Mouse (Mus musculus) lung, adult 18-20 months (tissue): ENCODE results near the gene 1700016H13Rik.

ENCODE experiments used
- DNase-seq, 2 experiments: peaks; one replicate each; pipeline ENCODE4 v3.0.0; 2022; ENCODE audit warnings: mixed read lengths in 2 of 2

Gene 1700016H13Rik

DNA sequence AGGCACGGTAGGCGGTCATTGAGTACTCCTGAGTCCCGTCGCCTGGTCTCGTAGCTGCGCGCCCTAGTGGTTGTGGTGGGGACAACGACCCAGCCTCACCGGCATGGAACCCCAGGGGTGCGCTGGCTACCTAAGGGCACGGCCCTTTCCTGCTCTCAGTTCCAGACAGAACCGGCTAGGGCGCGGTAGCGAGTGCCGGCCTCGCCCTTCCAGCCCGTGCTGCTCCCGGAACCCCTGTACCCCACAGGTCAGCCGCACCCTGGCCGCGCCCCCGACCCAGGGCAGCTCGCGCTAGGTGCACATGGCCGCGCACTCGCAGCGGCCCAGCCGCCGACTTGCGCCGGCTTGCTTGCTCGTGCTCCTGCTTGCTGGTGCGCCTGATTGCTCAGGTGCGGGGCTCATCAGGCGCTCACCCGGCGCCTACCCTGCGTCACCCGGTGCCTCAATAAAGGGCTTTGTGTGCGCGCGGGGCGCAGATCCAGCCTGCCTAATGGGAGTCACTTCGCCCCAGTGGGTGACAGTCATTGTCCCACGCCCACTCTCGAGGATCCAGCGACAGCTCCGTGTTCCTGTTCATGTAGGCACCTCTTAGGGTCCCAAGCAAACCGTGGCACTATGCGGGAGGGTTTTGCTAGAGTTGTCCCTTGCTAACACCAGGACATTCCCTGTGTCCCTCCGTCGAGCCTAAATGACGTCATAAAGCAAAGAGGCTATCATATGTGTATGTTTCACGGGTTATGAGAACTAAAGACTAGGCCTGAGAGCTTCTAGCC, at the start of gene 1700016H13Rik:
Gene 1700016H13Rik, minus strand, starts transcription at position 665 of the 773 bp plus-strand sequence.
- DNase-seq: peak; percentile 83 to 88

DNA sequence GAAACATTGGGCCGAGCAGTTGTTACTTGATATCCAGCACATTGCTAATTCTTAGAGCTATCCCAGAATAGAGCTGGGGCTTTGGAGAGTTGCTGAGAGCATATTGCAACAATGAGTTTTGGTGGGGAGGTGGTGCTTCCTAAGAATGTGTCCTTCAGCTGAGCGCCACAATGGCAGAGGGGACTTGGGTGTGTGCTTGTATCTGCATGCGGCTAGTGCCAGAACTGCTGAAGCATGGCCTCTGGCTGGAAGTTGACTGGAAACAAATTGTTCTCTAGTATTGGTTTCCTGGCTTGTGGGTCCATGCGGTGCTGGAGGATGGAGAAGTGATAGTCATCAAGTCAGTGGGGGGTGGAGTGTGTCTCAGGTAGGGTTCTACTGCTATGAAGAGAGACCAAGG, 49.5 kb upstream of the 1700016H13Rik start:
- DNase-seq: no peak

DNA sequence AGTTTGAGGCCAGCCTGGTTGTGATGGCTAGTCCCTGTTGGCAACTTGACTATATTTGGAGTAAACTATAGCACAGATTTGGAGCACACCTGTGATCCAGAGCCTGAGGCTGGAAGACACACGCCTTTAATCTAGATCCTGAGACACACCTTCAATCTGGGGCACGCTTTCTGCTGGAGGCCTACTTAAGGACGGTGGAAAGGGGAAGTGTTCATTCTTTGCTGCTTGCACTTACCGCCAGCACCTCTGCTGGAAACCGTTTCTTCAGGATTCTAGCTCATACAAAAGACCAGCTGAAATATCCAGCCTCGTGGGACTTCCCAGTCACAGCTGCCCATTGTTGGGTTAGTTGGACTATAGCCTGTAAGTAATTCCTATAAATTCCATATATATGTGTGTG, 46.7 kb upstream of the 1700016H13Rik start:
- DNase-seq: no peak

DNA sequence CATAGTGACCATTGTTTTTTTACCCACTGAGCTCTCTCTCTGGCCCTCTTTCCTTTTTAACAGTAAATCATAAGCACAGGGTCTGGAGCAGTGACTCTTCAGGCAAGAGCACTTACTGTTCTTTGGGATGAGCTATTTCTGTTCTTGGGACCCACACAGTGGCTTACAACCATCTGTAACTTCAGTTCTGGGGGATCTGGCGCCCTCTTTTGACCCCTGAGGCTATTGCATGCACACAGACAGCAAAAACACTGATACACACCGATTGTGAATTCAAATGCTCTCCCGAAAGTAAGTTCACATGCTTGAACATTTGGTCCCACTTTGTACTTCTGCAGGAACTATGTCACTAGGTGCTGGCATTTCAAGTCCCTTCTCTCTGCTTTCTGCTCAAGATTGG, 45.7 kb upstream of the 1700016H13Rik start:
- DNase-seq: no peak

DNA sequence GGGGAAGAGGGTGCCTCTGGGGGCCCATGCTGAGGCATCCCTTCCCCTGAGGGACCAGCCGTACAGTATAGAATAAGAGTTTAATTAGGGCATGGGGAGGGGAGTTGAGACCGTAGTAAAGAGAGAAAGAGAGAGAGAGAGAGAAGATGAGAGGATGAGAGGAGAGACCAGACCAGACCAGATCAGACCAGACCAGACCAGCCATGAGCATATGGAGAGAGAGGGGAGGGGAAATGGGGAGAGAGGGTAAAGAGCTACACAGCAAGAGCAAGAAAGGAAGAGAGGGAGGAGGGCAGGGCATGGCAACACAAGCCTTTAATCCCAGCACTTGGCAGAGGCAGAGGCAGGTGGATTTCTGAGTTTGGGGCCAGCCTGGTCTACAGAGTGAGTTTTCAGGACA, 44.9 kb upstream of the 1700016H13Rik start:
- no peak for DNase-seq

DNA sequence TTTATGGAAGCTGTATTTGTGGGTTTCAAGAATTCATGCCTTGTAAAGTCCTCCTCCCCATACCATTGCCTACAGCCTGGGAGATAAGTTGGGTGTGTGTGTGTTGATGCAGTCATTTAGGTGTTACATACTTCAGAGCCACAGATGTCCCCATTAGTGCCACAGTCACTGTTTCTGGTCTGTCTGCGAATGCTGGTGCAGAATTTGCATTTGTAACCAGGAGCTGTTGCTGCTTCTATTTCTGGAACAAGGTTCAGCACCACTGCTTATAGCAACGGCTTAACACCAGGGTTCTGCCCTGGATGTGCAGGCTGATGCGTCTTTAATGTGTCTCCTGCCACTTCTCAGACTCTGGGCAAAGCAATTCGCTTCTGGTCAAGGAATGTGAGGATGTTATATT, 43.7 kb upstream of the 1700016H13Rik start:
- DNase-seq: no peak

DNA sequence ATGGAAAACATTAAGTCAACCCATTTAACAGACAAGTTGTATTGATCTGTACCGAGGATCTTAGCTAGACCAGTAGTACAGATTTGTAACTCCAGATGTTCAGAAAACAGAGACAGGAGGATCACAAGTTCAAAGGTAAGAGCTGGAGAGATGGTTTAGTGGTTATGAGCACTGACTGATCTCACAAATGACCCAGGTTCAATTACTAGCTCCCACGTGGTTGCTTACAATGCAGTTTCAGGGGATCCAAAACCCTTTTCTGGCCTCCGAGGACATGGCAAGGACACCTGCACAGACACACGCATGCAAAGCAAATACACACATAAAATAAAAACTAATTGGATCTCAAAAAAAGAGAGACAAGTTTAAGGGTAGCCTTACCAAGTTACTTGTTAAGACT, 42.8 kb upstream of the 1700016H13Rik start:
- DNase-seq: no peak

DNA sequence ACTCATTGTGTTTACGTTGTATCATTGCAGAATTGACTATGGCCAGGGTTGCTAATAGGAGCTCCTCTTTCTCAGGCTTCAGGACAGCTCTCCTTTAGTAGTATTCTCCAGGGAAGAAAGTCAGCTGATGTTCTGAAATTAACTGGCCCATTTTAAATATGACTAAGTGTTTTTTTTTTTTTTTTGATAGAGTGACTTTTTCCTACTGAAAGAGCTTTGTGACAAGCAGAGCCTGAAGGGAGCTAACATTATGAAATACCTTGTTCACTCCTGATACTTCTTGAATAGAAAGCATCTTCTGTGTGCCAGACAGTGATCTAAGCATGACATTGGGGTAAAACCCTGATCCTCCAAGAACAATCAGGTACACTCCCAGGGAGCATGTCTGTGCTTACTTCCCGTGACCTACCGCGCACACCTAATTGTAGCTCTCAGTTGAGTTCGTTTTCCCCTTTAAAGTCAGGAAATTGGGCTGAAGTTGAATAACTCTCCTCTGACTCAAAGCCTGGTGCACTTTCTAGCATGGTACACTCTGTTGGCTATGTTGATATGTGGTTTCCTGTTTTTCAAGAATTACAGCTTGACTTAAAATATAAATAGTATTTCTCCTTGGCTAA, 42.2 kb upstream of the 1700016H13Rik start:
- no peak for DNase-seq

DNA sequence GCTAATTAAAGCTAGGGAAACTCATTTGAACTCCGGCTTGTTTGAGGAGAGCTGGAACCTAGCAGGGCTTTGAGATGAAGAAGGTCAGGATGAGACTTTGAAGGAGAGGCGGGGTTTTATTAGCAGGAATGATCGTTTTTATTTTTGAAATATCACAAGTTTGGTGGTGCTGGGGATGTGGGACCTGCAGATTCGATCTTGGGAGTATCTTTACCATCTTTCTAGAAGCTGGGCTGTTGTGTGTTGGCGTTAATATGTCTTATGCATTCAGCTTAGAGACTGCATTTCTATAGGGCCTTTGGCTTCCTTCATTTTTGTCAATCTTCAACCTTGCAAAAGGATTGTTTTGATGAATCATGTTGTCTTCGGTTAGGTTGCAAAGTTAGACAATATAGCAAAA, 38.3 kb upstream of the 1700016H13Rik start:
- no peak for DNase-seq

DNA sequence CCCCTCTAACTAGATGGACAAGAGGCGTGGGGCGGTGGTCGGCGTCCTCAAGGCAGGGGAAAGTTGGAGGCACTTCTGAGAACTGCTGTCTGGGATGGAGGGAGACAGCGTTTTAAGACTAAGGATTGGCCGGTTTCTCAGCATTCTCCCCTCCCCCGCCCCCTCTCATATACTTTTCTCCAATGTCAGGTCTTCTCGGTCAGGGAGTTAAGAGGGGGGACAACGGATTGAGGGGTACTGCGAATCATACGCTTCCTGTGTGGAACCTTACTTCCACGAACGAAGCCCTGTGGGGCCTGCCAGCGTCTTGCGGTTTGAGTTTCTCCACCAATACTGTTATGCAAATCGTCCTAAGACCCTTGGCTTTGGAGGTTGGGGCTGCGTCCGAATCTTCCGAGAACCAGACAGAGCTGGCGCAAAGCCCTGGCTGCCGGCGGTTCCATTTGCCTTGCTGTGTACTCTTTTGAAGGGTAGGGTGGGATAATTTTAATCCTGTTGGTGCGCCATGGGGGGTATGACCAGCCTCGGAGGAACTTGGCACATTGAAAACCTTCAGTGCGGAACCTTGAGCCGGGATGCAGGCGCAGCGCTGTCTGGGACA, 37.3 kb upstream of the 1700016H13Rik start:
- DNase-seq: peak; percentile 43 to 54

DNA sequence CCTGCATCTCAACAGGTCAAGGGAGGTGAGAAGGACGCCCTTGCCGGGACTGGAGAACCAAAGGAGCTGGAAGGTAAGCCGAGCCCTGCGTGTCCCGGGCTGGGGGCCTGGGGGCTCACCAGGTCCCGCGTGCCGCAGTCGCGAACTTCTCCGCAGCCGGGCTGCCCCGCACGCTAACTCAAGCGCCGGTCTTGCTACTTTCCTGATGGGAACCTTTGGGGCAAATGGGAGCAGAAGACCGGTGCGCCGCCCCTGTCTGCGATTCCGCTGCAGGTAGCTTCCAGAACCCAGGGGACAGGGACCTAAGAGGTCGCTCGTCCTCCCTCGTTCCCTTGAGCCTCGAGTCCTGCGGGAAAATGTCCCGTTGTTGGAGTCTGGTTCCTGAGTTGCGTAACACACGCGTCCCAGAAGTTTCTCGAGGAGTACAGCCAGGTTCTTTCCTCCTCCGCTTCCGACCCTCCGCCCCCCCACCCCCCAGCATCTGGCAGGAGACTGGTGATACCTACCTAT, 36.8 kb upstream of the 1700016H13Rik start:
- peak; percentile 66 to 74 for DNase-seq

DNA sequence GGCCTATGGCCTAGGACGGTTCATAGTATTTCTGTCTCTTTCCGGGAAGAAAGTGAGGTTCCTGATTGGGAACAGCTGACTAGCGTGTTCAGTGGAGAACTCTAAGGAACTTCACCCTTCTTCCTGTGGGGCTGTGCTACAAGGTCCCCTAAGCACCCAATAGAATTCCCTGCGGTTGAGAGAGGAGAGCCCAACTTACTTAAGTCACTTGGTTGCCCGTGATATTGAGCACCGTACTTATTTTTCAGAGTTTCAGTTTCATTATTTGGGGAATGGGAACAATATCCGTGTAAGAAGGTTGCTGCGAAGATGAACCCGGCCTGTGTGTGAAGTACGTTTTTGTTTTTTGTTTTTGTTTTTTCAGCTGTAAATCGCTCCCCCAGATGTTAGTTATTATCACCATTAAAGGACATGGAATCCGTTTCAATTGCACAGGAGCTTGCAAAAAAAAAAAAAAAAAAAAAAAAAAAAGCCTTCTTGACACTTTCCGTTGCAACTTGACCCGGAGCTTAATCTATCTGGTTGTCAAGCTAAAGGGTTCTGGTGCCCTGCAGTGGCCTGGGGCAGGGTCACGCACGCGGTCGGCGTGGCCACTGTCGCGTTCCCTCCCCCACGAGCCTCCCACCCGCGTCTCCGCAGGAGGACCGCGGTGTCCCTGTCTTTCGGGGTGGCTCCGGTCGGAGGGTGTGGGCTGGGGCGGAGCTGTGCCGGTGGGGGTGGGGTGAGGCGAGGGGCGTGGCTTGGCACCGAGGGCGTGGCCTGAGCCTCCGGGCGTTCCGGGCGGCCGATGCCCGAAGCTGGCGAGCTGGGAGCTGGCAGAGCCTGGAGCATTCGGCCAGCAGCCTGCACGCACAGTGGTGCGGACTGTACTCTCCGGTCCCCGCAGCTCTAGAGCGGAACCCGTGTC, 36.1 kb upstream of the 1700016H13Rik start, which contains the start of gene Aff1:
Gene Aff1, plus strand, starts transcription at position 751 of the 907 bp plus-strand sequence.
- DNase-seq: peak; percentile 92 to 93

DNA sequence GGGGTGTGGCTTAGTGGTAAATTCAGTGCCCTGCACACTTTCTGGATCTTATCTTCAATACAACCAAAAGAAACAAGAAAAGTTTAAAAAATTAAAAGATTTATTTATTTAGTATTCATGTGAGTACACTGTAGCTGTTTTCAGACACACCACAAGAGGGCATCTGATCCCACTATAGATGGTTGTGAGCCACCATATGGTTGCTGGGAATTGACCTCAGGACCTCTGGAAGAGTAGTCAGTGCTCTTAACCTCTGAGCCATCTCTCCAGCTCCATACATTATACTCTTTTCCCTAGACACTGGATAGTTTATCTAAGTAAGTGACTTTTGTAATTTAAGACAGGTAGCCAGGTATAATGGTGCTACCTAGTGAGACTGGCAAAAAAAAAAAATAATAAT, 35.4 kb upstream of the 1700016H13Rik start:
- DNase-seq: no peak

DNA sequence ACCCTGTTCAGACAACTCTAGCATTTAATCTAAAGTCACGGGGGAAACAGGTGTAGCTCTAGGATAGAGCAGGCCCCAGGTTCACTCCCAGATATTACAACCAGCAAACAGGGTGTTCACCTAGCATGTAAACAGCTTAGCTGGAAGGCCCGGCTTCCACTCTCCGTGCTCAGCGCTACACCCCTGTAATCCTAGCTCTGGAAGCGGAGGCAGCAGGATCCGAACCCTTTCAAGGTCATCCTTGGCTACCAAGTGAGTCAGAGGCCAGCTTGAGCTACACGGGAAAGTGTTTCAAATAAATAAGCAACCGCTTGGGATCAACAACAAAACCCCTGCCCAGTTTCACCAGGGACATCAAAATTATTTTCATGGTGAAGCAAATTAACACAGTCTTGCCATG, 34.4 kb upstream of the 1700016H13Rik start:
- DNase-seq: no peak

DNA sequence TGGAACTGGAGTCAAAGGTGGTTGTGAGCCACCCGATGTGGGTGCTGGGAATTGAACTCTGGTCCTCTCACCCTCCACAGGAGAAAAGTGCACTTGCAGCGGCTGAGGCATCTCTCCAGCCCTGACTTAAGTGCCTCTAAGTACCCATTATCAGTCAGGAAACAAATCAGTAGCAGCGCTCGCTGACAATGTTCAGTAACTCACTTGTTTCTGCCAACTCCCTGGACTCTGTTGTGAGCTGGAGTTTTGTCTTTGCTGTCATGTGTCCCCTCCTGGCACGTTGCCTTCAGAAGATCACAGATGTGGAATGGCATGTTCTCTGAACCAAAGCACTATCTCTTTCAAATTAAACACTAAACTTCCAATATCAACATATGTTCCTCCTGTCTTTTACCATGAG, 33.8 kb upstream of the 1700016H13Rik start:
- no peak for DNase-seq

DNA sequence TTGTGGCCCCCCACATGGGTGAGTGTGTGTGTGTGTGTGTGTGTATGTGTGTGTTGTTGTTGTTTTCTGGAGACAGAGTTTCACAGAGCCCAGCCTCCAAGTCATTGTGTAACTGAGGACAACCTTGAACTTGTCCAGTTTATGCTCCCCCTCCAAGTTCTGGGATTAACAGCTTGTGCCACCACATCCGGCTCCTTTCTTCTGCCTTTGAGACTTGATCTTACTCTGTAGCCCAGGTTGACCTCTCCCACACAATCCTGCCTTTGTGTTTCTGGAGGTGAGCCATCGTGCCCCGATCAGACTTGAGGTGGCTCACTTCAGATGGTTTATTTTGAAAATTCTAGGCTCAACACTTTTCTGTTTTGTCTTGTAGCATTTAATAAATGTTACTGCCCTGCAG, 26.0 kb upstream of the 1700016H13Rik start:
- no peak for DNase-seq

DNA sequence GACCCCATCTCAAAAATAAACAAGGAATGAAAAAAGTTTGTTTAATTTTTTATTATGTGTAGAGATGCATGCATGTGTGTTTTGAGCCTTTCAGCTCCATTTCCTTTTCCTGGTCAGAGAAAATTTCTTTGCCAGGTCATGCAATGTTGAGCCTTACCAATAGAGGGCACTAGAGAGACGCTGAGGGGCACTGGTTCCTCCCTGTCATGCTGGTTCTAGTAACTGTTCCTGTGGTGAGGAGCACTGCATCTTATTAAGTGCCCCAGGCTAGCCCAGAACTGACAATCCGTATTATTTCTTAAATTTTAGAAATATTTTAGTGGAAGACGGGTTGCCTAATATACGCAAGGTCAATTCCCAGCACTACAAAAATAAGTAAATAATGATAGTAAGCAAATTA, 24.6 kb upstream of the 1700016H13Rik start:
- DNase-seq: peak; percentile 73 to 88

DNA sequence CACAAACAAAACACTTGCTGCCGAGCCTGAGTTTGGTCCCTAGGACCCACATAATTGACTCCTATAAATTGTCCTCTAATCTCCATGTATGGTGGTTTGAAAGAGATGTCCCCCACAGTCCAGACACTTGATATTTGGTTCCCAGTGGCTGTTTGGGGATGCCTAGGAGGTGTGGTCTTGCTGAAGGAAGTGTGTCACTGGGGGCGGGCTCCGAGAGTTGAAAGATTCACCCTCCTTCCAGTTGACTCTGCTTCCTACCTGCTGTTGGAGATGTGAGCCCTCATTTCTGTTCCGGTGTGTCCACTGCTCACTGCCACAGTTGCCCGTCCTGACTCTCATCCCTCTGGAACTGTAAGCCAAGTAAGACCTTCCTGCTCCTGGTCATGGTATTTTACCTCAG, 23.2 kb upstream of the 1700016H13Rik start:
- DNase-seq: no peak

DNA sequence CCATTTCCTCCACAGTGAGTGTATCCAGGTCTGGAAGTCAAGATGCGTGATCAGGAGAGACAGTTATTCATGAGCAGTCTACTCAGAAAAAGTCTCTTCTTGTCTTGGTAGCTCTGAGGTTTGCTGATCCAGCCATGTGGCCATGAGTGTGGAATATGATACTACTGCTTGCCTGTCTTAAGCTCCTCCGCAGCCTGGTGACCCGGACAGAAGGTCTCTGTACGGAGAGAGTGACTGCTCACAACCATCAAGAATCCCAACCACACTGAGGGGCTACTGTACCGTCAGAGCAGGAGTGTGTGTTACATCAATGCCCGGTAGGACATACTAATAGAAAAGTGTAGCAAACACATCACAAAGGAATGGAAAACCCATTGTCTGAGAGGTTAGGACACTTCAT, 22.1 kb upstream of the 1700016H13Rik start:
- DNase-seq: no peak

DNA sequence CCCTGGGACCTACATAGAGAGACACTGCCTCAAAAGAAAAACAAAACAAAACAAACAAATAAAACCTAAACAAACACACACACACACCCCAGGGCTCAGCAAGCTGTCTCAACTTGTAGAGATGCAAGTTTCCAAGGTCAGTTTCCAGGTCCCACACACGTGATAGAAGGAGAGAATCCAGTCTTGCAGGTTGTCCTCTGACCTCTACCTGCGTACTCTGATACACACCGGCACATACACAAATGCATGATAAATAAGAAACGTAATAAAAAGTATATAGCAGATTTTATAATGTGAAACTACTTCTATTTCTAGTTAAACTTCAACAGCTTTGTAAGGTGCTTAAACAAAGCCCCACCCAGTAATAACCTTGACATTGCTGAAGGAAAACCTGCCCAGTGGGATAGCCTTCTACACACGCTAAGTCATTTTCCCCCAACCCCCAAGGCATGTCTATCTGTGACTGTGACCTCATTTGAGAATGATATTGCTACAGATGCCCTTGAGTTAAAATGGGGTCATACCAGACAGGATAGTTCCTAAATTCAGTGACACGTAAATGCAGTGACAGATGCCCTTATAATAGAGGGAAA, 20.6 kb upstream of the 1700016H13Rik start:
- no peak for DNase-seq

DNA sequence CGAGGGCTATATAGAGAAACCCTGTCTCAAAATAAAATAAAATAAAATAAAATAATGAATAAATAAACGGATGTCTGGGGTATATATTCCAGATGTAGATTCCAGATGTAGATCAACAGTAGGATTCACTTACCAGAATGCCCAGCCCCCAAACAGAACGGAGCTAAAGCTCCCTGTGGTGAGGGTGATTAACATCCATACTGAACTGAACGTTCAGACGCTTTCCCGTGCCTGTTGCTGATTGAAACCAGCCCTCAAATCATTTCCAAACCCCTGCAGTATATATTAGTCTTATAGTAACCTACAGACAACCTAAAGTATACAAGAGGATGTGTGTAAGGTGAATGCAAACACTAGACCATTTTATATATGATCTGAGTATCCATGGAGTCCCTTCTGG, 18.7 kb upstream of the 1700016H13Rik start:
- no peak for DNase-seq

DNA sequence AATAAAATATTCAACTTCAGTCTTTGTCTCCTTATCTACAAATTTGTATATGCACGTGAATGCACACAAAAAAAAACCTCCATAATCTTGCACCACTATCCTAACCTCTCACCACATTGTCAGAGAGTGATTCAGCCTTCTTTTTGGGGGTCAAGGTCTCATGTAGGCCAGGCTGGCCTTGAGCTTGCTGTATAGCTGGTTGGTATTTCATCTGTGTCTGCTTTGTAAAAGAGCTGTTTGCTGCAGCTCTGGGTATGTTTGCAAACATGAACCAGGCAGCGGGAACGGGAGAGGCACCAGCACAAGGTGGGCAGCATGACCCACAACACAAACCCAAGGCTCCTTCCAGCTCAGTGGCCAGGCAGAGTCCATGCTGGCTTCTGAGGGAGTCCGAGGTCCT, 17.8 kb upstream of the 1700016H13Rik start:
- no peak for DNase-seq
